Comparison of ENCODE assay signal across 22 mouse cellular contexts in the genomic region with DNA sequence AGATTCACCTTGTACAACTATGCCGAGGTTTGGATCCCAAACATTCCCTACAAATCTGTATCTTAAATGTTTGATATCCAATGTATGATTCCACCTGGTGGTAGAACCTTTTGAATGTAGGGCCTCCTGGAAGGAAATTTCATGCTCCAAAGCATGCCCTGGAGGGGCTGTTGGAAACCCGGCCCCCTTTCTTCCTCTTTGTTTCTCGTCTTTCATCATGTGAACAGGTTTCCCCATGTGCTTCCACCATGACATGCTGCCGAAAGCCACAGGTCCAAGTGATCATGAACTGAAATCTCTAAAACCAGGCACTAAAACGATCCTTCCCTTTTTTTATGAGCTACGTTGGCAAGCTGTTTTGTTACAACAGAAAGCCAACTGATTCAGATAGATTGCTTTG. TPM values are rescaled to one million over a fixed set of nuclear protein-coding genes. Genes with fewer than 3 reads are reported as not detected.
DNase-seq lines count a peak whose midpoint lies in the region; ATAC-seq lines count a peak whose summit lies in the region.
"Had no signal": no experiment of that assay in that cellular context is flagged by ENCODE, and none has a peak within 500 bp of the region (broad histone marks: within the 10 kb centered on the region; RNA-seq: fewer than 3 reads in every experiment).

No protein-coding gene starts in this region.

- H3K27ac ChIP-seq in heart, embryonic 10.5 days: no peak overlapping the region
- H3K27ac ChIP-seq: embryonic facial prominence, embryonic 10.5 days; embryonic facial prominence, embryonic 12.5 days; forebrain, embryonic 13.5 days; forebrain, embryonic 15.5 days had no signal

- H3K36me3 ChIP-seq in heart, embryonic 10.5 days: no peaks in the 10 kb centered on the region
- H3K36me3 ChIP-seq: embryonic facial prominence, embryonic 10.5 days; embryonic facial prominence, embryonic 12.5 days; forebrain, embryonic 15.5 days had no signal

- no peaks in the 10 kb centered on the region for H3K9me3 ChIP-seq in heart, embryonic 10.5 days
- H3K9me3 ChIP-seq: embryonic facial prominence, embryonic 10.5 days; embryonic facial prominence, embryonic 12.5 days; forebrain, embryonic 13.5 days; forebrain, embryonic 15.5 days had no signal

- ATAC-seq in megakaryocyte, adult 5-6 weeks (ENCODE audit: poor library complexity, severe bottlenecking): peak; percentile 20; the same call in 1 of the 2 replicates
- ATAC-seq: forebrain, embryonic 13.5 days; forebrain, embryonic 15.5 days; forebrain, postnatal 0 days had no signal

- H3K4me3 ChIP-seq in heart, embryonic 10.5 days: no peak overlapping the region
- H3K4me3 ChIP-seq: embryonic facial prominence, embryonic 10.5 days; embryonic facial prominence, embryonic 12.5 days; forebrain, embryonic 13.5 days; forebrain, embryonic 15.5 days had no signal

- 85% methylated on average over 6 of the region's 6 CpGs for WGBS in heart, embryonic 10.5 days

- peak; percentile 59 for DNase-seq in heart, embryonic 10.5 days (ENCODE audit: low spot score)
- DNase-seq in heart, adult 8-10 months (ENCODE audit: low spot score): no peak
- no peak for DNase-seq in left cerebral cortex, adult 18-20 months (ENCODE audit: low spot score in 2 of 2)
- no peak for DNase-seq in kidney, adult 8-10 months
- DNase-seq: adrenal gland, adult 2 months; adrenal gland, postnatal 10 days; adrenal gland, postnatal 25 days; cerebellum, adult 11 months; cerebellum, adult 18-20 months; cerebellum, adult 8-10 months; cerebellum, adult 9-11 months; cerebellum, postnatal 14 days; cerebellum, postnatal 36 days; embryo, embryonic 11 days; forebrain, postnatal 0 days had no signal

- no peaks in the 10 kb centered on the region for H3K4me1 ChIP-seq in heart, embryonic 10.5 days
- H3K4me1 ChIP-seq: forebrain, embryonic 13.5 days; forebrain, embryonic 15.5 days had no signal

- 0 out of 2 replicates have a peak, but pooled peaks cover 3% of the 10 kb centered on the region for H3K27me3 ChIP-seq in heart, embryonic 10.5 days (ENCODE audit: insufficient read depth, poor library complexity, severe bottlenecking)
- H3K27me3 ChIP-seq: embryonic facial prominence, embryonic 12.5 days; forebrain, embryonic 13.5 days; forebrain, embryonic 15.5 days had no signal

RNA-seq across cellular contexts. Expression of a gene that starts 11.0 kb away (rescaled TPM):
- 26.2 and 28.5 TPM in 2 replicates for polyA plus RNA-seq in heart, embryonic 10.5 days (2016; fragmentation: Nextera tagmentation; extraction: Ambion mirVana)
- 1 to 10 TPM; 3.5 to 5.1 (median 4.6) TPM for total RNA-seq in heart, adult 8-10 months (2022)
- 7.2 and 9.7 TPM in 2 replicates for total RNA-seq in megakaryocyte, adult 5-6 weeks (2015)
- 15.3 and 17.7 TPM in 2 replicates for total RNA-seq in megakaryocyte, adult 5-6 weeks (2017)
- 1 to 10 TPM in 1 of 2 experiments, under 1 TPM in 1; 0.86 to 1.3 TPM for total RNA-seq in left cerebral cortex, adult 18-20 months (2021)

RNA-seq across cellular contexts. Expression of a gene that starts 16.5 kb away (rescaled TPM):
- polyA plus RNA-seq in heart, embryonic 10.5 days (2016; fragmentation: Nextera tagmentation; extraction: Ambion mirVana): 13.6 and 14.1 TPM in 2 replicates
- total RNA-seq in heart, adult 8-10 months (2022): 10 to 100 TPM in 3 of 4 experiments, 1 to 10 TPM in 1; 8.6 to 12.2 (median 11.6) TPM
- total RNA-seq in megakaryocyte, adult 5-6 weeks (2015): 0.36 TPM in 1 of 2 replicates, not detected in the other
- total RNA-seq in megakaryocyte, adult 5-6 weeks (2017): not detected in 2 replicates
- 10 to 100 TPM; 12.3 to 18.2 TPM for total RNA-seq in left cerebral cortex, adult 18-20 months (2021)
- total RNA-seq: MEL had no signal
- polyA plus RNA-seq: C2C12 had no signal

Comparison
In these comparisons a context has a peak if more than half of its experiments do, and no peak if none do; other contexts are left out.
1. RNA of a gene that starts 16.5 kb away (total RNA-seq): 12.3 to 18.2 TPM in left cerebral cortex, adult 18-20 months and 8.6 to 12.2 TPM in heart, adult 8-10 months; 0.36 TPM in megakaryocyte, adult 5-6 weeks; every median in the first group is over 4 times any median in the second.